Mouse (Mus musculus) heart, postnatal 10 days (tissue): ENCODE data around the gene Mcat. TPM values are rescaled to one million over a fixed set of nuclear protein-coding genes. Genes with fewer than 3 reads are reported as not detected.
"Not testable (repeated sequence)": the region's sequence is repeated elsewhere in the genome, so short reads cannot be mapped to it uniquely, and the experiment has no call there.

Experiments
- DNase-seq, 2 experiments: peaks; one replicate each; pipeline ENCODE4 v3.0.0; 2021
- intact Hi-C: fragments of 180-260 bp; cut with DNase I; formaldehyde crosslinking; loops from one replicate; pipeline ENCODE4 v1.15.1; 2025
- microRNA-seq, 2 experiments: library from miRNA; unstranded; fragments of <30 nt; microRNA quantifications; one replicate each; pipeline ENCODE4 v1.2.0; 2022
- total RNA-seq, 2 experiments: library from RNA; stranded (reverse); gene quantifications; 2 replicates each; pipeline ENCODE4 v1.2.3; 2021

Gene Mcat
- total RNA-seq, 2 experiments from 2014 or later: 31.9 to 34.1 TPM

- intact Hi-C loops: loop anchor here (5.0 kb wide), 3 partner anchors 133 to 358 kb away; no protein-coding TSS in a partner anchor
- no peak for DNase-seq
Observed at GRCm38 (mm10) chr15:83515018-83515417, 48.6 kb downstream of the Mcat start.

DNA sequence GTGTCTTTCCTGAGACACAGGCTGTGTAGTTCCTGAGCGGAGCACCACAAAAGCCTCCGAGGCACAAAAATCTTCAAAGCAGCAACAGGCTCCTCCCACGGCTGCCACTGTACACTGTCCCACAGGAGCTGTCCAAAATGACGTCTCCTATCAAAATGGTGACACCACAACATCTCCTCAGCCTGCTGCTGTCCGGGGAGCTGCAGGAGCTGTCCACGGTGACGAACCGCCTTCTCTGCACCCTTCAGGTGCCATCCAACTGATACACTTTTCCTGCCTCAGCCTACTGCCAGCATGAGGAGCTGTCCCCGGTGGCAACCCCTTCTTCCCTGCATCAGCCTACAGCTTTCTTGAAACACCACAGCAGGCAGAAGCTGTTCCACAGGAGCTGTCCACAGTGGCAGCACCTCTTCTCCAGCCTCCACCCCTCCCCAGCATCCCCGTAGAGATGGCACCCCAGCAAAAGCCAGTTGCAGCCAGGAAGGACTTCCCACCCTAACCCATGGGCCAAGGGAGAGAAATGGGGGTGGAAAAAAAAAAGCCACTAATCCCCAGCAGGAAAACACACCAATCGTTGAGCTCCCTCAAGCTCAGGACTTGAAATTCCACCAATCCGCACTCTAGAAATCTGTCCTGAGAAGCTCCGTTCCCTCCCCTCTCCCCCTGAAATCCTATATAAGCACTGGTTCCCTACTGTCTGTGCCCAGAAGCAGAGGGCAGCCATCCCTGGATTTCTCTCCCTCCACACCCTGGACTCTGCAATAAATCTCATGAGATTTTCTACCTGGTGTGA is 50.9 kb downstream of the Mcat start:
- intact Hi-C loops: no loop called here

GRCm38 (mm10) chr15:83510805-83511405 is 52.7 kb downstream of the Mcat start, which contains the start of gene Ttll1:
TSS of gene Ttll1 (minus strand) at chr15:83510893.
- intact Hi-C loops: no loop called here
- DNase-seq: peak; percentile 97

More for the DNA sequence above, 50.9 kb downstream of the Mcat start:
- no peak for DNase-seq

- intact Hi-C loops: no loop called here
Observed at GRCm38 (mm10) chr15:83509950-83510804, 53.4 kb downstream of the Mcat start.

GRCm38 (mm10) chr15:83501483-83501882 is 62.1 kb downstream of the Mcat start:
- intact Hi-C loops, DNase-seq: not testable (repeated sequence)

More at GRCm38 (mm10) chr15:83509950-83510804, 53.4 kb downstream of the Mcat start:
- DNase-seq: no peak

DNA sequence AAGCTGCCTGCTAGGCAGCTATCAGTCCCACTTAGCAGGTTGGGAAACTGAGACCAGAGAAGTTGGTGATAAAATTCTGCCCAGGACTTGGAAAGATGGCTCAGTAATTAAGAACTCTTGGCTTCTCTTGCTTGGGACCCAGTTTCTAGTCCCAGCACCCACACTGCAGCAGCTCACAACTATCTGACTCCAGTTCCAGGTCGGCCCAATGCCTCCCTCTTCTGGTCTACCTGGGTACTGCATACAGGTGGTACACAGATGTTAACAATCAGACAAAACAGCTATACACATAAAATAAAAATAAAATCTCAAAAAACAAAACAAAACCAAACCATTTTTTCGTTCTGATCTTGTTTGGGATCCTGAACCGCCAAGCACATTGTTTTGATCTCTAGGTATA is 63.2 kb downstream of the Mcat start:
- peak in 1 of 2 experiments; percentile 54 for DNase-seq

GRCm38 (mm10) chr15:83499211-83499755 is 64.3 kb downstream of the Mcat start:
- intact Hi-C loops: no loop called here
- no peak for DNase-seq

More for the DNA sequence above, 63.2 kb downstream of the Mcat start:
- intact Hi-C loops: no loop called here

DNA sequence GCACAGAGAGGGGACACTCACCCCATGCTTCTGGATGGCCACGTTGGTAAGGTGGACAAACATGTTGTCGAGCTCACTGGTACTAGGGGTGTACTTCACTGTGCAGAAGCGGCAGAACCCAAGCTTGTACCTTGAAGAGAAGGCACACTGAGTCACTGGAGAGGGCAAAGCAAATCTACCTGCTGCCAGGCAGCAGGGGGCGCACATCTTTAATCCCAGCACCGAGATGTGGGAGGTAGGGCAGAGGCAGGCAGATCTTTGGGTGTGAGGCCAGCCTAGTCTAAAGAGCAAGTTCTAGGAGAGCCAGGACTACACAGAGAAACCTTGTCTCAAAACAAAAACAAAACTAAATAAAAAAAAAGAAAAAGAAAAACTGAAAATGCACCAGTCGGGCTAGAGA is 66.3 kb downstream of the Mcat start:
- intact Hi-C loops: no loop called here
- DNase-seq: no peak

Small RNA genes within 50 kb of the gene (microRNA-seq; reads per million reads assigned to microRNA genes)
- 0 reads per million in 2 experiments for gene Gm24575

Other genes with a start within 250 kb of the Mcat start
- gene Arfgap3, start 213.5 kb downstream of the Mcat start, total RNA-seq: 10 to 100 TPM; 15.6 to 20.2 TPM
- 100 to 1,000 TPM; 162 to 168 TPM for gene Pacsin2, start 99.2 kb downstream of the Mcat start, total RNA-seq
- 10 to 100 TPM; 36.9 to 37.0 TPM for gene Ttll1, start 52.9 kb downstream of the Mcat start, total RNA-seq
- gene Bik, start 36.9 kb downstream of the Mcat start, total RNA-seq: 10 to 100 TPM; 19.4 to 19.7 TPM
- gene Tspo, start 195 bp downstream of the Mcat start, total RNA-seq: 10 to 100 TPM; 81.5 to 89.5 TPM
- gene Ttll12, start 31.4 kb upstream of the Mcat start, total RNA-seq: 1 to 10 TPM; 6.4 to 9.0 TPM
- 1 to 10 TPM; 4.3 to 5.6 TPM for gene Scube1, start 161.2 kb upstream of the Mcat start, total RNA-seq
- gene Mpped1, start 215.7 kb upstream of the Mcat start, total RNA-seq: under 1 TPM in 1 of 2 experiments, not detected in 1; 0.14 TPM